Mouse (Mus musculus): ENCODE results near the gene Zfp292.
"Not testable (repeated sequence)": the region's sequence is repeated elsewhere in the genome, so short reads cannot be mapped to it uniquely, and the experiment has no call there.

Gene Zfp292

DNA sequence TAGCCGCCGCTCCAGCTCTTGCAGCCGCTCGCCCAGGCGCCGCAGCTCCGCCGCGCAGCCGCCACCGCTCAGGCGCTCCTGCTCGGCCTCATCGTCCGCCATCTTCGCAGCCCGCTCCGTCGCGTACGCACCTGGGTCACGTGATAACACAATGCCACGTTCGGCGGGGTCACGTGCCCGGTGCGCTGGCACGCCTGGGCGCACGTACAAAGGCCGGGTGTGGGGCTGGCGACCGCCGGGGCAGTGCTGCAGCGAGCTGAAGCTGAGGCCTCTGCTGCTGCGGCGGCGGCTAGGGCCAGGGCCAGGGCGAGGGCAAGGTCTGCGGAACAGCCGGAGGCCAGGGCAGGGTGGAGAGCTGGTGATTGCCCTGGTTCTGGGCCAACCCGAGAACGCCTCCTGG lies at the start of gene Zfp292:
Zfp292 (minus strand) TSS at position 143 of the 400 bp plus-strand sequence.
- DNase-seq (ENCODE audit: low read depth, low spot score), result peak; percentile 96

DNA sequence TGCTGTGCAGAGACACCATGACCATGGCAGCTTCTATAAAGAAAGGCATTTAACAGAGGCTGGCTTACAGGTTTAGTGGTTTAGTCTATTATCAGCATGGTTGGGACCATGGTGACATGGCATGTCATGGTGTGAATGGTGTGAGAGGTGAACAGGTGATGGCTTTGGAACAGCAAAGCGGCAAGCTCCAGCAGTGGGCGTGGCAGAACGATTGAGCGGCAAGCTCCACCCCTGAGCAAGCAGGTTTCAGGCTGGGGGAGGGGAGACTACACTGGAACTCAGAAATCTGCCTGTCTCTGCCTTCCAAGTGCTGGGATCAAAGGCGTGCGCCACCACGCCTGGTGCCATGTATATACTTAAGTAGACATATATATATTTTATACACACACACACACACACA lies 45.6 kb upstream of the Zfp292 start:
- DNase-seq (ENCODE audit: low read depth, low spot score), result not testable (repeated sequence)

DNA sequence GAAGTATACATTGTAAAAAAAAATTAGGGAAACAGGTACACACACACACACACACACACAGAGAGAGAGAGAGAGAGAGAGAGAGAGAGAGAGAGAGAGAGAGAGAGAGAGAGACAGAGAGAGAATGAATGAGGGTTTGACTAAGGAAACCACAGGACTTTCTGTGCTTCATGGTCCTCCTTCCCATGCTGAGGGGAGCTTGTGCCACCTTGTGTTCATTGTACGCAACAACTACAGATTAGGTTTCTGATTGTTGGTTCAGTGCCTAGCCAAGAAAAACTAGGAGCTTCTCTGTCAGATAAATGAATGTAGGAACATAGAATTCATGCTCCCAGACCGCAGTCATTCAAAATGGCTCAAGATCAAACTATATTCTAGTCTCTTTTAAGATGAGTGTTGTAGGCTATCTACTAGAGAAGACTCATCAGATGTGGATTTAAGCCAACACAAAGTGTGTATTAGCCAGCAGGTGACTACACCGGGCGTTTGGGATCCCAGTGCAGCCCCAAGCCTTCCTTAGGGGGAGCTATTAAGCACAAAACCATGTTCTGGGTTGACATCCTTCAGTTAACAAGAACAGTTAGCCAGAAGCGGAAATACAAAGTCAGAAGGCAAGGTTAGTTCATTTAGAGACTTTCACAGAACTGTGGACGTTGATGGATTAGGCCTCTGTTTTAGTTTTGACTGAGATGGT lies 39.6 kb upstream of the Zfp292 start:
- DNase-seq (ENCODE audit: low read depth, low spot score), result peak; percentile 75

DNA sequence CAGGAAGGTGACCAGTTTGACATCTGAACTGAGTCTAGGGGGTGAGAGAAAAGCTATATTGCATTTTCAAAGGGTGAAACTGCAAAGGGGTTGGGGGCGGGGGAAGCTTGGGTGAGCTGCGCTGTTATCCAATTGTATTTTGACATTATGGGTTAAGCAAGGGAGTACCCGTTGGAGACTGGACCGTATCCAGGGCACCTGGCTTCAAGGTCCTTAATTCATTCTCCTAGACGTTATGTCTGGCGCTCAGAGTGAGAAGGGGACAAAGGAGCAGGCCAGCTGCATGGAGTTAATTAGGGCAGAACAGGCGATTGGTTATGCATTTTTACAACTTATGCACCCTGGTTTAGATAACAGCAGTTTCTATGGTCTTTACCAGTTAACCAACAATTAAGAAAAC lies 34.6 kb upstream of the Zfp292 start:
- no peak for DNase-seq (ENCODE audit: low read depth, low spot score)

DNA sequence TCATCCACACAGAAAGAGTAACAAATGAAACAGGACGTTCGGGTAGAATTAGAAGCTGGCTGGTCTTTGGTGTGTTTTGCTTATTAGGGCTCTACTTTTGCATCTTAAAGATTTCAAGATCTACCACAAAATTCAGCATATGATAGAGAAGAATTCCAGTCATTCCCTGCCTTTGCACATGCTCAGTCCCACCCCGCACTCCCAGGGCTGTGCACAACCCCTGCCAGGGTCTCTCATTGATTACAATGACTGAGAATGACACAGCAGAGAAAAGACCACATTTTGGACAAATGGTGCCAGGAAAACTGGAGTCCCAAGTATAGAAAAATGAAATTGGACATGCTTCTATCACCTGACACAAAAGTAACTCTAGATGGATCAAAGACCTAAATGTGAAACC lies 29.4 kb upstream of the Zfp292 start:
- DNase-seq (ENCODE audit: low read depth, low spot score), result no peak

DNA sequence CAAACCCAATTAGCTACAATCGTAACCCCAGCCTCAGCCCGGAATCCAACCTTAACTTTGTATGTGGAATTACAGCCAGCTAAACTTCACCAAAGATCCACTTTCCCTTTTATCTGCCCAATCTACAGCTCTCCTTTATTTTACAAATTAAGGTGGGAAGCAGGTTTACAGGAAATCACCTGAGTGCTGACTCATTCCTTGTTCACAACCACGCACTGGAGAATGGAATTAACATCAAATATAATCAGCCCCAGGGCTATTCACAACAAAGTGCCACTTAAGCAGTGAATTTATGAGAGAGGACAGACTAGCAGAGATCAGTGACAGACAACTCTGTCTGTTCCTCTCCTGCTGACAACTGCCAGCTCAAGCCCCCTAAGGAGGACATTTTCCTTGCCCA lies 28.6 kb upstream of the Zfp292 start:
- DNase-seq (ENCODE audit: low read depth, low spot score), result no peak

DNA sequence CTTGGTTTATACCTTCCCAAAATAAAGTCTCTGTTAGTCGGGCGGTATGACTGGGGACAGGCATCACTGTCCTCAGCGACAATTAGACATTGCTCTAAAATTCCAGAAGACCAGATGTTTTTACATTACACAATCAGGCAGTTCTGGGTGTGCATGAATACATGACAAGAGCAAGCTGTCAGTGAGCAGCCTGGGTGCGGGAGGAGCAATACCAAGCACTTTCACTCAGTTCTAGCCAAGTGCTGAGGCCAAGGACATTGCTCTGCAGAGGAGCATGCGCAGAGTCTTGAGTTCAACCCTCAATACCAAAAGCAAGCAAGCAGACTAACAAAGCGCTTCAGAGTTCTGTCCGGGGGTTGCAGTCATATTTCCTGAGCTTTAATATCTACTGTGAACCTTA lies 25.4 kb upstream of the Zfp292 start:
- DNase-seq (ENCODE audit: low read depth, low spot score), result no peak

DNA sequence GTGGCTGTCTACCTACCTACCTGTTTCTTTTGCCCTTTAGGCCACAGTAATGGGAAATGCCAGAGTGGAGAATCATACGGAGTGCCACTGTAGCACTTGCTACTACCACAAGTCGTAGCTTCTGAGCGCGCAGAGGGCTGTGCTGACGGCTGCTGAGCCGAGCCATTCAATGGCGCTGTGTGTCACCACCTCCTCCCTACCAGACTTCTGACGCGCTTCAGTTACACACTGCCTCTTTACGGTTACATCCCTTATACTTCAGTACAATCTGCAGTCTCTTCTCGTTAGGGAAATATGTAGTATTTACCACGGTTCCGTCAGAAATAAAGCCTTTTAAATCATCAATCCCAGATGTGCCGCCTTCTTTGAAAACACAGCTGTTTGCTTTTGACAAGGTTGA lies 24.3 kb upstream of the Zfp292 start:
- no peak for DNase-seq (ENCODE audit: low read depth, low spot score)

DNA sequence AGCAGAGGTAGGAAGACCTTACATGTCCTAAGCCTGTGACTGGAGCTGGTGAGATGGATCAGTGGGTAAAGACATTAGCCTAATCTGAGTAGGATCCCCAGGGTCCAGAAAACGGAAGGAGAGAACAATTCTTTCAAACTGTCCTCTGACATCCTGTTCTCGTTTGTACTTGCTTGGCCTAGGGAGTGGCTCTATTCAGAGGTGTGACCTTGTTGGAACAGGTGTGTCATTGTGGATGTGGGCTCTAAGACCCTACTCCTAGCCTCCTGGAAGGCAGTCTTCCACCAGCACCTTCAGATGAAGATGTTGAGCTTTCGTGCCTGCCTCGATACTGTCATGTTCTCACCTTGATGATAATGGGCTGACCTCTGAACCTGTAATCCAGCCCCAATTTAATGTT lies 23.4 kb upstream of the Zfp292 start:
- DNase-seq (ENCODE audit: low read depth, low spot score), result no peak

DNA sequence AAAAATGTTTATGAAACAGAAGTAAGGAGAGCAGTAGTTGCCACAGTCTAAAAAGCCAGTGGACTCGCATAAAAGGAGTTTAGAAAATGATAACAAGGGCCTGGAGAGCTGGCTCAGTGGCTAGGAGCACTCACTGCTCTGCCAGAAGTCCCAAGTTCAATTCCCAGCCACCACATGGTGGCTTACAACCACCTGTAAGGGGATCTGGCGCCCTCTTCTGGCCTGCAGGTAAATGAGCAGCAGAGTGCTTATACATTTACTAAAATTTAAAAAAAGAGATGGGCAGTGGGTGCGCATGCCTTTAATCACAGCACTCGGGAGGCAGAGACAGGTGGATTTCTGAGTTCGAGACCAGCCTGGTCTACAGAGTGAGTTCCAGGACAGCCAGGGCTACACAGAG lies 22.6 kb upstream of the Zfp292 start:
- DNase-seq (ENCODE audit: low read depth, low spot score), result peak; percentile 71

DNA sequence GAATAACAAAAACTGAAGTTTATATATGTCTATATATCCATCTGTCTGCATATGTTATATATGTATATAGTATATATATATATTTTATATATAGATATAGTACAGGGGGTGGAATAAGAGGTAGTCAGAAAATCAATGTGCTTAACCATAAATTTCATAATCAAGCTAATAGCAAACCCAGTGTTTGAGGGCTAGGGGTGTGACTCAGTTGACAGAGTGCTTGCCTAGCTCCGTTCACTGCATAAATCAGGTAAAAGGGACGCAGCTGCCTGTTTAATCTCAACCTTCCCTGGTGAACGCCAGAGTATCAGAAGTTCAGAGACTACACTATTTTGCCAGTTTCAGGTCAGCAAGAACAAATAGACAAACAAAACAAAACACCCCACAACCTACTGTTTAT lies 18.8 kb upstream of the Zfp292 start:
- not testable (repeated sequence) for DNase-seq (ENCODE audit: low read depth, low spot score)

DNA sequence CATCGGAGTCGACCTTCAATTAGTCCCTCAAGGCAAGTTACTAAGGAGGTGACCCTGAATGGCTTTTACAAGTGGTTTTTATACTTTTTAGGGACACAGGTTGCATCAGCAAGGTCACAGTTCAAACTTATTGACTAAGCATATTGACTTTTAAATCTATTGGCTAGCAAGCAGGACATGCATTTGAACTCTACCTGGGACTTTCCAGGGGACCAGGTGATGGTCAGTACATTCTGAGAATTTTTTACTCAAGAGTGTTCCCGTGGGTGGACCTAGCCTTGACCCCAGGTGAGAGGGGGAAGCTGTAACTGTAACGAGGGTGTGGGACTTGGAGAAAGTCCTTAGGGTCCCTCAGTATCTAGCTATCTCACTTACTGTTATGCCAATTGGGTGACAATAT lies 18.4 kb upstream of the Zfp292 start:
- no peak for DNase-seq (ENCODE audit: low read depth, low spot score)

DNA sequence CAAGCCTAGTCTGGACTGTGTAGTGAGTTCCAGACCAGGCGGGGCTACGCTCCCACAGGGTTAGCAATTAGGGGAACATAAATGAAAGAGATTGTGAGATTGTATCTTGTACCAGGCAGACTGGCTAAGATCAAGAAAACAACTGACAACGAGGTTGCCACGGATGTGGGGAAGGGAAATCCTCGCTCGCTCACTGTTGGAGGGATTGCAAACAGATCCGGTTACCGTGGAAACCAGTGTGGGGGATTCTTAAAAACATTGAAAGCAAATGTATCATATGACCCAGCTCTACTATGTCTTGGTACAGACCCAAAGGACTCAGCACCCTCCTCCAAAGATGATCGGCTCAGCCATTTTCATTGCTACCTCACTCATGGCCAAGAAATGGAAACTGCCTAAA lies 17.4 kb upstream of the Zfp292 start:
- DNase-seq (ENCODE audit: low read depth, low spot score), result no peak

DNA sequence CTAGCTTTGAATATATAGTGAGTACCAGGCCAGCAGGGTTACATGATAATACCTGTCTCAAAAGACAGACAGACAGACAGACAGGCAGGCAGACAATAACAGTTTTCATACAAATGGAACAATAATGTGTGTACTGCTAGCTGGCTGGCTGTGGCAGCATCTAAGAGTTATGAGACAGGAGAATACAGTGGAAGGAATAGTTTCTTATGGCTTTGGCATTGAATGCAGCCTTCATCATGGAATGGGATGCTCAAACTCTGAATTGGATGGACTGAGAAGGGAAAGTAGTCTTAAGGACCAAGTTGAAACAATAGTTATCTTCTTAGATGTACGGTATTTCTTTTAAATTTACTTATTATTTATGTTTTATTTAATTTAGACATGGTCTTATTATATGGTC lies 16.6 kb upstream of the Zfp292 start:
- DNase-seq (ENCODE audit: low read depth, low spot score), result no peak

DNA sequence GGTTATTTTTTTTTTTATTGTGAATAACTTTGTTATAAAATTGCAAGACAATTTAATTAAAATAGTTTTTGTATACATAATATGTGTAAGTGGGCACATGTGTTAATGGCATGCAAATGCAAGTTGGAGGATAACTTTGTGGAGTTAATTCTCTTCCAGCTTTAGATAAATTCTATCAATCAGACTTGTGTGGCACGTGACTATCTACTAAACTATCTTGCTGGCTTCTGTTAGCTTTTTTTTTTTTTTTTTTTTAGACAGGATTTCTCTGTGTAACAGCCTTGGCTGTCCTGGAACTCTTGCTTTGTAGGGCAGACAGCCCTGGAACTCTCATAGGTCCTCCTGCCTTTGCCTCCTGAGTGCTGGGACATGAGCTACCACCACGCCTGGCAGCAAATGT lies 15.7 kb upstream of the Zfp292 start:
- no peak for DNase-seq (ENCODE audit: low read depth, low spot score)

DNA sequence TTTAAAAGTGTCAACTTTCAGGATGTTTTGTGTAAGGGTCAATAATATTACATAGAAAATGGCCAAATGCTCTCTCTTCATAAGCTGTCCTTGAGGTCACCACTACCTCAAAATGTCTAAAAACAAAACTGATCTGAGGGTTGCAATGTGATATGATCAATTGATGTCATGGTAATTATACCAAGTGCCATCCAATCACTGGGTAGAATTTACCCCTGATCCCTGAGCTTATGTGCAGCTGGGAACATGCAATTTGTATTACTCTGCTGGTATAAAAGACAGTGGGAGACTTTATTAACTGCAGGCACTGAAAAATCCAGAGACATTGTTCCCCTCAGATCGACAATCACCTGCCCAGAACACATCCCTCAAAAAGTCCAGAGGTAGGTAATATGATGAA lies 10.7 kb upstream of the Zfp292 start, which contains the start of gene Cga:
Cga (plus strand) TSS at position 301 of the 400 bp plus-strand sequence.
- DNase-seq (ENCODE audit: low read depth, low spot score), result no peak

DNA sequence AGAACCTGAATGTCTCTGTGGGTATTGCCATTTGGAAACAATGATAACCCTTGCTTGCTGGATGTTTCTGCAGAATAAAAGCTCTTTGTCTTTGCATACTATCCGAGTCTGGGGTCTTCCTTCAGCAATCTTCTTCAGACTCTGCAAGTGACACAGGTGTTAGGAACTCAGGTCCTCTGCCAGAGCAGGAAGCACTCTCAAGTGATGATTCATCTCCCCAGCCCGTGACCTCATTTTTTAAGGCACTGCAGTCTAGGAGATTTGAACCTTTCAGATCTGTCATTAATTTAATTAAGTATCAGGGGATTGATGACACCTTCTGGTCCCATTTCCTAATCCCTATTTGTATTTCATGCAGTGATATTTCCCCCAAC lies 7.0 kb upstream of the Zfp292 start:
- DNase-seq (ENCODE audit: low read depth, low spot score), result no peak

DNA sequence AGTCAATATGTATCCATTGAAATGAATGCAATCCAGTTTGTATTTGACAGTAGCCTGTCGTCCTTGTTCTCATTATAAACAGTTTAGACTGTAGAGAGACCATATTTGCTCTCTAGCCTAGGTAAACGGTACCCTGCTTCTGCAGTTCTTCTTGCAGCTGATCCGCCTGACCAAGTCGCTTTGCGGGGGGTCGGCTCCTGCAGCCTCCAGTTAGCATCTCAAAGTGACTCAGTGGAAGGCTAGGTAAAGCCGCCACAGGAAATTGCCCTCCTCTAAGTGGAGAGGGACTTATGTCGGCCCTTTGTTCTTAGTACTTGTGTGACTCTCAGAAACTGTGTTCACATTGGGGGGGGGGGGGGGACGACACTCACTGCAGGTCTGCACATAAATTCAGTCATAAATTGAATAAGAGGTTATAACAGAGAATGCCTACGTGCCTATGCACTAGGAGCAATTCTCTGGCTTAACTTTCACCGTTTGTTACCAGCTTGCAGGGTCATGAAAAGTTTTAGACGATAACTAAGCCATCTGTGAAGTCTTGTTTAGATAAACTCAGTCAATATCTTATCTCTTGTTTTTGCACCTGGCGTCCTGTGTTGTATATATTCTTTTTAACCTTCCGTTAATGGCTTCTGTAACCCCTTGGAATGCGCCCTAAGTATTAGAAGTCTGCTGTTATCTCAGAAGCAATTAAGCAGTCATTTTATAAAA lies 6.5 kb upstream of the Zfp292 start:
- DNase-seq (ENCODE audit: low read depth, low spot score), result peak; percentile 13

DNA sequence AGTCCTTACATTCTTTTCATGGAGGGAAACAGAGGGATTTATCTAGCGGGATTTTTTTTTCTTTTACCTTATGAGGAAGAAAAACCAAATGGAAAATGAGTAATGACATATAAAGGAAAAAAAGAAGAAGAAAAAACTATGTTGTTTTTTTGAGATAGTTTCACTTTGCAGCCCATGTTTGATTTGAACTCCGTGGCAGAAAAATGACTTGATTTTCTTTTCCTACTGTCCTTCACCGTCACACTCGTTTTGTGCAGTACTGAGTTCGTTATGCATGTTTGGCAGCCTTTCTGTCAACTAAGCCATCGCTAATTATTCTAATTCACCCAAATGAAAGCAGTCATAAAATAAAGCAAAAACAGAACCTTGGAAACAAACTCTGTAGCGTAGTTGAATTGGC lies 4.5 kb upstream of the Zfp292 start:
- peak; percentile 12 for DNase-seq (ENCODE audit: low read depth, low spot score)

DNA sequence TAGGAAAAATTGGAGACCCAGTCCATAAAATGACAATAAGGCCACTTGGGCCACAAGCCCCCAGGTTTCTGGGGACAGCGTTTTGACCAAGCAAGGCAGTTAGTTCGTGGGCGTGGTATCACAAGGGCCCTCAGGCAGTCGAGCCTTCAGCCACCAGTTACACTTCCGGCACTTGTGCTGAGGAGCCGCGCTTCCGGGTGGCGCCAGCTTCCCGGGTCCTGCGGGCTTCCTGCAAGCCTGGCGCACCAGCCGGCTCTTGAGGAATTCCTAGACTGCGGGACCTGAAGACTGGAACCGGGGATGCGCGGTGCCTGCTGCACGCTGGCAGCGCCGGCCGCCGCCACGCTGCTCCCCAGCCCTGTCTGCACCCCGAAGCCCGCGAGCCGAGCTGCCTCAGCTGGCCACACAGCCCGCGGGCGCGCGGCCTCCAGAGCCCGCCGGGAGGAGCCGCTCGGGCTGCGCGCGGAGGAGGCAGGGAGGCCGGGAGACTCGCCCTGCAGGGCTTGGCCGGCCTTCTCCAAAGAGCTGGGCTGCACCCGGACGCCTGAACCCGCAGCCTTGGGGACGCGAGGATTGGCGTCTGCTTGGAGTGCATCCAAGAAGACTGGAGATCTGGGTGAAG lies 3.8 kb upstream of the Zfp292 start:
- DNase-seq (ENCODE audit: low read depth, low spot score), result peak; percentile 86

DNA sequence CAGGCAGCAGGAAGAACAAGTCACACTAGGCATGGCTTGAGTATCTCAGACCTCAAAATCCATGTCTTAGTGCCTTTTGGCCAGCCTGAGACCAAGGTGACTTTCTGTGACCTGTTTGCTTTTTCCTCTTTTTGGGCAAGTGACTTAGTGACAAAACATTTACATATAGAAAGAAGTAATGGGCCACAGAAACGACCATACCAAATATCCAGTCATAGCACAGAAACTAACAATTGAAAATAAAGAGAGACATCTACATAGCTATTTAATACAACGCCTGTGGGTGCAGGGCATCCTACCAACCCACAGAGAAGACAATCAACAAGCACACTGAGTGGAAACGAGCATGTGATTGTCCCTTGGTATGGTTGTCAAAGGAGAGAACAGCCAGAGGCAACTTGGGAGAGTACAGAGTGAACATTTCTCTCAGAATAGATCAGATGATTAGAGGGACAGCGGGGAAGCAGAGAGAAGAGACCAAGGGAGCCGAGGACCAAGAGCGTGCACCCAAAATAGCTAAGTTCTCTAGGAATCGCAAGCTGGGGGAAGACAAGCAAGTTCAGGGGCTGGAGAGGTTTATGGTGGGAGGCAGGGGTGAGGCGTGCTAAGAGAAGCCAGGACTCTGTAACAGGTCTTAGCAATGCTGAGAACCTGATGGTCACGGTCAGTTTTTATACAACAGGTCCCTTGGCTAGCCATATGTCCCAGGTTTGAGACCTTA lies 3.0 kb upstream of the Zfp292 start:
- DNase-seq (ENCODE audit: low read depth, low spot score), result no peak

DNA sequence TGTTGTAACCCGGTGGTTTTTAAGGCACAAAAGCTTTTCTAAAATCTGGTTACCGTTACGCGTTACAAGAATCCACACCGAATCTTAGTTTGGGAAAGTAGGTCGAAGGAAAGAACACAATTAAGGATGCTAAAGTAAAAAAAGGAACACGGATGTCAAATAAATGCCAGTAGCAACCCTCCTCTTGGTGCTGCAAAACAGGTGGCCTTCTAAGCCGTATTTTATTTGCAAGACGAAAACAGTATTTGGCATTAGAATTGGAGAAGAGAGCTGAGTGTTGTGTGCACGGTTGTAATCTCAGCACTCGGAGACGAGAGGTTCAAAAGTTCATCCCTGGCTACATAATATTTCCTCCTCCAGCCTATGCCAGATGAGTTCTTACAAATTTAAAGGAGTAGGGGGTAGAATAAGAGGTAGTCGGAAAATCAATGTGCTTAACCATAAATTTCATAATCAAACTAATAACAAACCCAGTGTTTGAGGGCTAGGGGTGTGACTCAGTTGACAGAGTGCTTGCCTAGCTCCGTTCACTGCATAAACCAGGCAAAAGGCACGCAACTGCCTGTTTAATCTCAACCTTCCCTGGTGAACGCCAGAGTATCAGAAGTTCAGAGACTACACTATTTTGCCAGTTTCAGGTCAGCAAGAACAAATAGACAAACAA lies 738 bp upstream of the Zfp292 start:
- no peak for DNase-seq (ENCODE audit: low read depth, low spot score)

Data from CD4-positive, CD25-positive, alpha-beta regulatory T cell, adult 2 months (primary cell).